Mouse (Mus musculus): ENCODE results near the gene Mvp.

Mvp gene

DNA sequence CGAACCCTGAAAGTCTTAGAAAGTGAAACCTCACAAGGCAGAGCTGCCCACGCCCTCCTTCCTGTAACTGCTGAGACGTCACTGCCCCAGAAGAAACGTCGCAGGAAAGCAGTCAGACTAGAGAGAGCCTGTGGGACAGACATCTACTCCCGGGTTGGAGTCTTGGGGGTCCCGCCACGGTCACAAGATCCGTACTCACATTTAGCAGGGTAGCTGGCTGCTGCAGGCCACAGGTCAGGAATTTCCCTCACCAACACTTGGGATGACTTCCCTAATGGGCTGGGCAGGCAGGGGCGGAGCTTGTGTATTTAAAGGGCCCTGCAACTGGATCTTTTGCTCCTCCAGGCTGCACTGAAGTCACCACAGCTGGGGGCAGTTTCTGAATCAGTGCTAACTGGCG lies at the start of gene Mvp:
TSS of gene Mvp (minus strand) at position 302 of the 400 bp plus-strand sequence.
- Histone ChIP-seq H3K36me3 (ENCODE audit: control insufficient read depth, insufficient read depth, low read length, poor library complexity, severe bottlenecking) (no peaks in the 10 kb centered on the region; the same call in 1 of the 2 replicates), H3K27me3 (ENCODE audit: control insufficient read depth, insufficient read depth, low read length, poor library complexity, severe bottlenecking) (no peaks in the 10 kb centered on the region)
- DNase-seq (ENCODE audit: low read depth, low spot score) = peak; percentile 75

DNA sequence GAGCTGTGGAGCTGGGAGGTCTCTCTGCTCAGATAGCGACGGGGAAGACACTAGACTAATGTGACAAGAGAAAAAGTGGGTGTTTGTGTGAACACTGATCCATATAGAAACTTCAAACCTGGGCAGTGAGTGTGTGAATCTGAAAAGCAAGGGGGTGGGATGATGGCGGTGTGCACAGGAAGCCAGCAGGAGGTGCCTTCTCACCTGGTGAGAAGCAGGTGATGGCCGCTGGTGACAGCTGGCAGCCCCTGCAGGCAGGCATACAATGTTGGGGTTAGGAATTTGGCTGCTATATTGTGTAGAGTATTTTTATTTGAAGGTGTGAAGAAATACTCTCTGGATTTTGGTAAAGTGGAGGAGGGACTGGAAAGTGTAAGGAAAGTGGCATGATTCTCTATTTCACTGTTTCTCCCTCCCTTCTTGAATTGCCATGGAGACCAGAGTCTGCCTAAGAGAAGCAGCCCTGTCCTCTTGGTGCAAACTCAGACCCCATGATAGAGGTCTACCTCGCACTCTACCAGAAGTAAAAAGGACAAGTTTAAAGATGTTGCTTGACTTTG lies 40.7 kb upstream of the Mvp start:
- DNase-seq (ENCODE audit: low read depth, low spot score) = no peak
- Histone ChIP-seq H3K27me3 (ENCODE audit: control insufficient read depth, insufficient read depth, low read length, poor library complexity, severe bottlenecking) (no peaks in the 10 kb centered on the region), H3K36me3 (ENCODE audit: control insufficient read depth, insufficient read depth, low read length, poor library complexity, severe bottlenecking) (no peaks in the 10 kb centered on the region)

DNA sequence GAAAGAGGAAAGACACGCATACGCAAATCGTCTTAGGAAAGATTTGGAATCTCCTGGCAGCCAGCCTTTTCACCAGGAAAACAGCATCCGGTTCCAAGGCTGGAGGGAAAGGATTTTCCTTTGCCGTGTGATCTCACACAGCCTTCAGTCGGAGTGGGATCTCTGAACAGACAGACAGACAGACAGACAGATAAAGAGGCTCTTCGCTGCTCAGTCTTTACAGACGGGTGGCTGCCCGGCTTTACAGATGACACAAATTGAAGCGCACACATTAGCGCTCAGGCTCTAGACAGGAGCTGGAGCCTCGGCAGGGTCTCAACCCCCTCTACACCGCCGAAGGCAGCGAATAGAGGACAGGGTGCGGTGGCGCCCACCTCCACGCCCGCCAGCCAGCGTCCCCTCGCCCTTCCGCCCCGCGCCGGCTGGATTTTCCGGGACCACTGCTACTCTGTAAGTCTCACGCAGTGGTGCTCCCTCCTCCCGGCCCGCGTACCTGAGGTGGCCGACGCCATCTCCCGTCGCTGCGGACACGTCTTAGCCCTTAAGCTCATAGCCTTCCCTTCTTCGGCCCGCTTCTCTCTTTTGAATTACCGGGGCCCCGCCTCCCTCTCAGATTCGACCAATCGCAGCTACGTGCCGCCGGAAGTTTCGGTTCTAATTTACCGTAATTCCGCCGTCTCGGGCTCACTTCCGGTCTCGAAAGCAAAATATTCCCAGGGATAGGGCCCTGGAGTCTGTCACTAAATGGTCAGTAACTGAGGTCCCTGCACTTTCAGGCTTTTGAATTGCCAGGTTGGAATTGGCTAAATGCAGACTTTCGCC lies 27.6 kb upstream of the Mvp start, which contains the start of gene Kif22:
TSS of gene Kif22 (minus strand) at position 621 of the 822 bp plus-strand sequence.
- Histone ChIP-seq H3K36me3 (ENCODE audit: control insufficient read depth, insufficient read depth, low read length, poor library complexity, severe bottlenecking) (no peaks in the 10 kb centered on the region), H3K27me3 (ENCODE audit: control insufficient read depth, insufficient read depth, low read length, poor library complexity, severe bottlenecking) (no peaks in the 10 kb centered on the region)
- peak; percentile 88 for DNase-seq (ENCODE audit: low read depth, low spot score)

DNA sequence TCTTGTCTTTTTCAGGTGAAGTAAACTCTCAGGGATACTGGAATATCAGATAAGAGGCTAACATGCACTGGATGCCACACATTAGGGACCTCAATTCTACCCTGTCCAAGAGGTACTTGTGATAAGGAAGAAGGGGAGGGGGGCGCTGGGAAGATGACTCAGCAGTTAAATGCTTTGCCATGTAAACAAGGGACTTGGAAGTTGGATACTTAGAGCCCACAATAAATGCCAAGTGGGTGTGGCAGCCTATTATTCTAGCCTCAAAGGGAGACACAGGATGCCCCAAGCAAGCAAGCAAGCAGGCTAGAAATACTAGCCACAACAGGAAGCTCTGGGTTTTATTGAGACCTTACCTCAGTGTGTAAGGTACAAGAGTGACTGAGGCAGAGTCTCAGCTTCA lies 16.8 kb upstream of the Mvp start:
- Histone ChIP-seq H3K27me3 (ENCODE audit: control insufficient read depth, insufficient read depth, low read length, poor library complexity, severe bottlenecking) (no peaks in the 10 kb centered on the region), H3K36me3 (ENCODE audit: control insufficient read depth, insufficient read depth, low read length, poor library complexity, severe bottlenecking) (no peaks in the 10 kb centered on the region)
- DNase-seq (ENCODE audit: low read depth, low spot score) = no peak

DNA sequence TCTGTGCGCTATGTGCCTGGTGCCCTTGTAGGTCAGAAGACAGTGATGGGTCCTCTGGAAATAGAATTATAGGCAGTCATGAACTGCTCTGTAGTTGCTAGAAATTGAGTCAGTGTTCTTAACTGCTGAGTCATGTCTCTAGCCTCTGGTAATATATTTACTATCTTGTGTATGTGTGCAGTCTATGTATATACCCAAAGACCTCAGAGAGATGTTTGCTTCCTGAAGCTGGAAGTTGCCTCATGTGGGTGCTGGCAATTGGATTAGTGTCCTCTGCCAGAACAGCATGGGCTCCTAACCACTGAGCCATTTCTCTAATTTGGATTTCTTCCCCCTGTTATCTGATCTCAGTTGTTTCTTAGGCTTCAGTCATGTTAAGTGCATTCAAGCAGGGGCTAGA lies 15.8 kb upstream of the Mvp start:
- Histone ChIP-seq H3K36me3 (ENCODE audit: control insufficient read depth, insufficient read depth, low read length, poor library complexity, severe bottlenecking) (no peaks in the 10 kb centered on the region), H3K27me3 (ENCODE audit: control insufficient read depth, insufficient read depth, low read length, poor library complexity, severe bottlenecking) (no peaks in the 10 kb centered on the region)
- DNase-seq (ENCODE audit: low read depth, low spot score) = no peak

- Histone ChIP-seq H3K27me3 (ENCODE audit: control insufficient read depth, insufficient read depth, low read length, poor library complexity, severe bottlenecking) (no peaks in the 10 kb centered on the region), H3K36me3 (ENCODE audit: control insufficient read depth, insufficient read depth, low read length, poor library complexity, severe bottlenecking) (peaks cover 8% of the 10 kb centered on the region)
- DNase-seq (ENCODE audit: low read depth, low spot score) = no peak
Observed at GRCm38 (mm10) chr7:127027885-127028284, 13.5 kb upstream of the Mvp start.

DNA sequence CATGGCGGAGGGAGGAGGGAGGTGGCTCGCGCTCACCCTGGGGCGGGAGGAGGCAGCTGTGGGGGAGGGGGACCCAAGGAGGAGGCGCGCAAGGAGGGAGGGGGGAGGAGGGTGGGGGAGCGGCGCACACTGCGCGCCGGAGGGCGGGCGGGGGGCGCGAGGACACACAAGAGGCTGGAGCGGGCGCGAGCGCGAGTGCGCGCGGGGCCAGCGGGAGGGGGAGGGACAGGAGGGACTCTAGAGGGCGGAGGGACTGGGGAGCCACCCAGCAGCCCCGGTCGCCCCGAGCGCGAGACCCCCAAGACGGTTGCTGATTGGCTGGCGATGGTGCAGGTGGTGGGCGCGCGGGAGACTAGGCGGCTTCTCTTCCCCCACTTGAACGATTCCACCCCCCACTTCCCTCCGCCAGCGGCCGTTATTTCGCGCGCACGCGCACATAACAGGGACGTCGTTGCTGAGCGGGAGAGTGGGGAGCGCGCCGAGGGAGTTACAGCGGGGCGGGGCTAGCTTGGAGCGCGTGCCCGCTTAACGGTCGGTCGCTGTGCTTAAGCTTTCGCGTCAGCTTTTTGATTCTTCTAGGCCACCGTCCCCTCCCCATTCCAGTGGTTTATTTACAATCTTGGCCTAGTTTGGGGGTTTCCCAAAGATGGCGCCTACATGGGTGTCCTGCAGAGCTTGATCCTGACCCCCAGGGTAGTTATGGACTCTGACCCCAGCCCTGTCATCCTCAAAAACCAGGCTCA lies 12.7 kb upstream of the Mvp start, which contains the start of gene Maz:
TSS of gene Maz (minus strand) at position 54 of the 743 bp plus-strand sequence.
- Histone ChIP-seq H3K36me3 (ENCODE audit: control insufficient read depth, insufficient read depth, low read length, poor library complexity, severe bottlenecking) (peaks cover 8% of the 10 kb centered on the region), H3K27me3 (ENCODE audit: control insufficient read depth, insufficient read depth, low read length, poor library complexity, severe bottlenecking) (no peaks in the 10 kb centered on the region)
- peak; percentile 100 for DNase-seq (ENCODE audit: low read depth, low spot score)

GRCm38 (mm10) chr7:127026616-127026983 lies 12.2 kb upstream of the Mvp start:
- Histone ChIP-seq H3K36me3 (ENCODE audit: control insufficient read depth, insufficient read depth, low read length, poor library complexity, severe bottlenecking) (peaks cover 8% of the 10 kb centered on the region), H3K27me3 (ENCODE audit: control insufficient read depth, insufficient read depth, low read length, poor library complexity, severe bottlenecking) (no peaks in the 10 kb centered on the region)
- peak; percentile 90 for DNase-seq (ENCODE audit: low read depth, low spot score)

- Histone ChIP-seq H3K27me3 (ENCODE audit: control insufficient read depth, insufficient read depth, low read length, poor library complexity, severe bottlenecking) (no peaks in the 10 kb centered on the region), H3K36me3 (ENCODE audit: control insufficient read depth, insufficient read depth, low read length, poor library complexity, severe bottlenecking) (peaks cover 8% of the 10 kb centered on the region)
- DNase-seq (ENCODE audit: low read depth, low spot score) = peak; percentile 62
Observed at GRCm38 (mm10) chr7:127026161-127026600, 11.8 kb upstream of the Mvp start.

- DNase-seq (ENCODE audit: low read depth, low spot score) = no peak
- Histone ChIP-seq H3K36me3 (ENCODE audit: control insufficient read depth, insufficient read depth, low read length, poor library complexity, severe bottlenecking) (peaks cover 8% of the 10 kb centered on the region), H3K27me3 (ENCODE audit: control insufficient read depth, insufficient read depth, low read length, poor library complexity, severe bottlenecking) (no peaks in the 10 kb centered on the region)
Observed at GRCm38 (mm10) chr7:127025556-127026160, 11.2 kb upstream of the Mvp start.

- Histone ChIP-seq H3K36me3 (ENCODE audit: control insufficient read depth, insufficient read depth, low read length, poor library complexity, severe bottlenecking) (peaks cover 8% of the 10 kb centered on the region), H3K27me3 (ENCODE audit: control insufficient read depth, insufficient read depth, low read length, poor library complexity, severe bottlenecking) (no peaks in the 10 kb centered on the region)
- DNase-seq (ENCODE audit: low read depth, low spot score) = peak; percentile 88
Observed at GRCm38 (mm10) chr7:127024755-127025555, 10.5 kb upstream of the Mvp start.

DNA sequence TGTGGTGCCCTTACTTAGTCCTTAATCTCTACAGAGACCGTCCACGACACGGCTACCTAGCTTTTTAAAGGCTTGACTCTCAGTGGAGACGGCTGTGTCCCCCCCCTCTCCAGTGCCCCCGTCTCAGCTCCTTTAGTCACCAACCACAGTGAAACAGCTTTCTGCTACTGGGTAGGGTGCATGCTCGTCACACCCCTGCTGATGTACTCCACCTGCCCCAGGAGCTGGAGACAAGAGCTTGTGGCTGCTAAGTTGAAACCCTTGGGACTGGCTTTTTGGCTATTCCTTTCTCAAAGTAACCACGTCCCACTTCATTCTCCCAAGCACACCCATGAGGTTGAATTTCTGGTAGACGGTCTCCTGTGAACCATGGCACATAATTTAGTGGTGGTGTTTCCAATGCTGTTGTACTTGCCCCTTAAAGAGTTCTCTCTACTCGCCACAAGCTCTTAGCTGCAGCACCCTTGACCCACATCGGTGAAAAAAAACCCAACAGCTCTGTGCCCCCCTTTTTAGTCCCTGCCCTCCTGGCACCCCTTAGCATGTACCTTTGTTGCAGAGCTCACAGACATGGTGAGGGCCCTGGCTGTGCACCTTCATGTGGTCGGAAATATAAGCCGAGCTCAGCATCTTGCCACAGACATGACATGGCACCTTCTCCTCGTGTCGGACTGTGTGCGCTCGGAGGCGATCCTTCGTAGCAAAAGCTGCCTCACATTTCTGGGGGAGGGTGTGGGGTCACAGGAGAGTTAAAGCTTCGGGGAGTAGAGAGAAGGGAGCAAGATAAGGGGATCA lies 9.7 kb upstream of the Mvp start:
- H3K36me3 ChIP-seq (ENCODE audit: control insufficient read depth, insufficient read depth, low read length, poor library complexity, severe bottlenecking) = peaks cover 8% of the 10 kb centered on the region
- no peak for DNase-seq (ENCODE audit: low read depth, low spot score)

GRCm38 (mm10) chr7:127023272-127023691 lies 8.9 kb upstream of the Mvp start:
- Histone ChIP-seq H3K36me3 (ENCODE audit: control insufficient read depth, insufficient read depth, low read length, poor library complexity, severe bottlenecking) (peaks cover 8% of the 10 kb centered on the region), H3K27me3 (ENCODE audit: control insufficient read depth, insufficient read depth, low read length, poor library complexity, severe bottlenecking) (no peaks in the 10 kb centered on the region)
- no peak for DNase-seq (ENCODE audit: low read depth, low spot score)

More for the DNA sequence above, 9.7 kb upstream of the Mvp start:
- H3K27me3 ChIP-seq (ENCODE audit: control insufficient read depth, insufficient read depth, low read length, poor library complexity, severe bottlenecking) = no peaks in the 10 kb centered on the region

All from splenic B cell, adult 2 months (primary cell).